Mouse (Mus musculus): ENCODE results near the gene Pxmp4.

- TF ChIP-seq CTCF (IDR thresholded peaks at IDR 0.05; ENCODE audit: borderline replicate concordance, insufficient read depth, low read length): no peak
- no peak for TF ChIP-seq POLR2A (IDR thresholded peaks at IDR 0.05; ENCODE audit: low read depth, low read length)
Observed at GRCm38 (mm10) chr2:154558264-154559039, 45.1 kb downstream of the Pxmp4 start, which contains the start of gene Necab3.

Measured in embryonic fibroblast, embryonic 13.5 days (primary cell).